Mouse (Mus musculus) kidney, adult 2 months (tissue): ENCODE data around the gene Btrc. TPM values are rescaled to one million over a fixed set of nuclear protein-coding genes. Genes with fewer than 3 reads are reported as not detected.
A peak's percentile ranks its signal among the peaks of the same experiment; 100 is the strongest.

Experiments
- DNase-seq: peaks from one replicate; pipeline ENCODE4 v3.0.0; 2021
- H3K27ac ChIP-seq: fragments of 200-500 bp; 2 replicates; pipeline ENCODE4 v1.5.1; 2012; ENCODE audit warnings: low read depth, low read length, control low read depth, inconsistent platforms; ENCODE audit not compliant: insufficient read depth
- H3K27me3 ChIP-seq: fragments of 200-500 bp; replicated peaks from 2 replicates; pipeline ENCODE4 v1.6.1; 2012; ENCODE audit warnings: mild to moderate bottlenecking, moderate library complexity, low read length, inconsistent platforms; ENCODE audit not compliant: control insufficient read depth, insufficient read depth
- H3K36me3 ChIP-seq: fragments of 200-500 bp; 2 replicates; pipeline ENCODE4 v1.6.1; 2012; ENCODE audit warnings: mild to moderate bottlenecking, moderate library complexity, low read length, inconsistent platforms; ENCODE audit not compliant: control insufficient read depth, insufficient read depth
- H3K4me1 ChIP-seq: fragments of 200-500 bp; 2 replicates; pipeline ENCODE4 v1.6.1; 2011; ENCODE audit warnings: low read length; ENCODE audit not compliant: control insufficient read depth, insufficient read depth
- H3K4me3 ChIP-seq: fragments of 200-500 bp; 2 replicates; pipeline ENCODE4 v1.5.1; 2011; ENCODE audit warnings: mild to moderate bottlenecking, low read depth, low read length, control low read depth; ENCODE audit not compliant: insufficient read depth
- CTCF ChIP-seq: fragments of 200-500 bp; conservative IDR thresholded peaks from 2 replicates; pipeline ENCODE4 v1.5.1; 2011; ENCODE audit warnings: low read depth, mild to moderate bottlenecking, control low read depth, low read length, moderate library complexity, mixed read lengths; ENCODE audit not compliant: insufficient read depth, insufficient read length
- POLR2A ChIP-seq: fragments of 200-500 bp; IDR thresholded peaks from one replicate; pipeline ENCODE4 v1.6.1; 2011; ENCODE audit warnings: low read depth, low read length, control low read depth
- WGBS: fragments of 180-500 bp; shearing (Covaris S2); methylation state at CpG from one replicate; pipeline ENCODE4 v1.1.7; 2018; 5-methylcytosine and 5-hydroxymethylcytosine counted together
- polyA plus RNA-seq: library from polyadenylated mRNA; depleted of rRNA; stranded (reverse); fragments of >200 nt; gene quantifications from 2 replicates; pipeline ENCODE4 v1.2.3, GENCODE M21; 2012; rRNA removed

The Btrc gene
- polyA plus RNA-seq, 1 experiment: 23.4 TPM

DNA sequence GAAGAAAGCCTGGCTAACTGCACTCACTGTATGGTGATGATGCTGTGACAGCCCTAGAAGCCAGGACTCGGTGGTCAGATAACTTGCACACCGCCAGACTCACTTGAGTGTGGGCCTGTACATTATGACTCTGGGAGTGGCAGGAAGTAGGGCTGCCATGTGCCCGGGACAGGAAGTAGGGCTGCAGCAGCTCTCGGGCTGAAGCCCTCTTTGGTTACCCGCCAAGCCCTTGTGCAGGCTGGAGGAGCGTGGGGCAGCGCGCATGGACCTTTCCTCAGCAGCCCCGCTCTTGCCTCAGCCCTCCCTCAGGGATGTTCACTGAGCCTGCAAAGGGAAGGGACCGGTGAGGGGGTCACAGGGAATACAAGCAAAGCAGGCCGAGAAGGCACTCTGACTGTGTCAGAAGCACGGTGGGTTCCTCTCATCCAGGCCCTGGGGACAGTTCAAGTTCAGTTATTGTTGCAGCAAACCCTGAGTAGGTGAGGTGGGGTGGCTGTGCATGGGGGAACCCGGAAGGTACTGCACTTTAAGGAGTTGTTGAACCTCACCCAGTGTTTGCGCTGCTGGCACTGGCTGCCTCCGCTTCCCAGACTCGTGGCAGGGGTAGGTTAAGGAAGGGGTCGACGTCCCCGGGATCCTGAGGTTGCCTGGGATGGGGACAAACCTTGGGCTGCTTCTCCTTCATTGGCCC lies 211.6 kb downstream of the Btrc start:
- H3K4me3 ChIP-seq: no peak overlapping the region

DNA sequence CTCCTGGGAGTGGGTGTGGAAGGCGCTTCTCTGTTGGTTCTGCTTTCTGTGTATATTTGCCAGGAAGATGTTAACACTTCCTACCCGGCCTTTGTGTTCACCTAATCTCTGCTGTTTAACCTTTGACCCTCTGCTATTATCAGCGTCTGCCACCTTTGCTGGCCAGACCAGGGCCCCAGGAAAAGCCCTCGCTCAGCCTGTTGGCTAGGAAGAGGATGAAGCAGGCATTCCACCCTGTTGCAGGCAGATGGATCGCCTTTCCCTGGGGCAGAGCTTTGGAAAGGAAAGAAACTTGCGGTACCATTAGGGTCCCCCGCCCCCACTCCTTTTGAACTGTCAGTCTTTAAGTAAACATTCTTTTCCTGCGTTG lies 212.1 kb downstream of the Btrc start:
- TF ChIP-seq CTCF (no peak), POLR2A (no peak)
- Histone ChIP-seq H3K4me1 (no peaks in the 10 kb centered on the region), H3K27me3 (no peaks in the 10 kb centered on the region), H3K4me3 (no peak overlapping the region), H3K27ac (no peak overlapping the region), H3K36me3 (no peaks in the 10 kb centered on the region)
- no peak for DNase-seq
- 47% methylated on average over 8 of the region's 8 CpGs for WGBS

More for the DNA sequence above, 211.6 kb downstream of the Btrc start:
- WGBS: 55% methylated on average over 19 of the region's 19 CpGs
- no peaks in the 10 kb centered on the region for H3K27me3 ChIP-seq
- no peak overlapping the region for H3K27ac ChIP-seq
- TF ChIP-seq CTCF (no peak), POLR2A (no peak)
- DNase-seq: peak; percentile 11
- H3K4me1 ChIP-seq: no peaks in the 10 kb centered on the region
- H3K36me3 ChIP-seq: no peaks in the 10 kb centered on the region

DNA sequence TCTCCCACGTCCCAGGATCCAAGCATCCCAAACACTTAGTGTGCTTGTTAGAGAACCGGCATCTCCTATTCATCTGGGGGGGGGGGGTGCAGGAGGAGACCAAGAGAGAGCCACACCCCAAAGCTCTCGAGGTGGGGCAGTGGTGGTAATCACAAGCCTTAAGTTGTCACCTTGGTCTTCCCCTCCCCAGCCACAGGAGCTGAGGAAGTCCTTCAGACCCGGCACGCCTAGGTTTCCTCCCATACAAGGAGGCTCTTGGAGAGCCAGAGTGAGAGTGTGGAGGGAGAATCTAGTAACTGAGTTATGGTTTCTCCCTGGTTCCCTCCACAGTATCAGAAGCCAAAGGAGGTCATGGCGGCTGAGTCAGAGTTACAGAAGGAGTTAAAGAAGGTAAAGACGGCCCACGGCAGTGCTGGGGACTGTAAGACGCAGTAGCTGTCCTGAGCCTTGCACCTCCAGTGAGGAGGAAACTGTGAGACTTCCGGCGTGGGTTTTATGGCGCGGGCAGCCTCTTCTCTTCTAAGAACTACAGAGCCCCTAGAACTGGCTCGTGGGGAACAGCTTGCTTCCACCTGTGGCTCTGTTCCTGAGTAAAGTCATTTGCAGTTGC lies 213.7 kb downstream of the Btrc start:
- Histone ChIP-seq H3K27me3 (no peaks in the 10 kb centered on the region), H3K36me3 (no peaks in the 10 kb centered on the region), H3K4me1 (no peaks in the 10 kb centered on the region), H3K27ac (no peak overlapping the region), H3K4me3 (no peak overlapping the region)
- WGBS: 76% methylated on average over 14 of the region's 14 CpGs
- no peak for DNase-seq
- TF ChIP-seq CTCF (no peak), POLR2A (no peak)

DNA sequence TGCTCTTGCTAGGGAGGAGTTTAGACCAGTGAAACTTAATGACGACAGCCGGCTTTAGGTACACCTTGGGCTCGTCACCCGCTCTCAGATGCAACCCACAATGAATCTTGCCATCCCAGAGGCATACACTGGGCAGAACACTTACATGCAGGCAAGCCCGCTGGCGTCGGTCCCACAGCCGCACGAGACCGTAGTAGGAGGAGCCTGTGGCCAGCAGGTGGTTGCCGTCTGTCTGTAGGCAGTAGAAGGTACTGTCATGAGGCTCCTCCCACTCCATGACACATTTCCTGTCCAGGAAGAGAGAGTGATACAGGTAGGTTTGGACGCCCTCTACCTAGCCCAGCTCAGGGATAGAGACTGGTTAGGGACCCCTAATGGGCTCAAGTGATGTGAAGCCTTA lies 215.4 kb downstream of the Btrc start:
- no peaks in the 10 kb centered on the region for H3K27me3 ChIP-seq
- no peaks in the 10 kb centered on the region for H3K4me1 ChIP-seq
- no peak overlapping the region for H3K27ac ChIP-seq
- H3K36me3 ChIP-seq: no peaks in the 10 kb centered on the region
- DNase-seq: no peak
- no peak overlapping the region for H3K4me3 ChIP-seq
- WGBS: 80% methylated on average over 12 of the region's 12 CpGs
- TF ChIP-seq CTCF: no peak
- TF ChIP-seq POLR2A: no peak

DNA sequence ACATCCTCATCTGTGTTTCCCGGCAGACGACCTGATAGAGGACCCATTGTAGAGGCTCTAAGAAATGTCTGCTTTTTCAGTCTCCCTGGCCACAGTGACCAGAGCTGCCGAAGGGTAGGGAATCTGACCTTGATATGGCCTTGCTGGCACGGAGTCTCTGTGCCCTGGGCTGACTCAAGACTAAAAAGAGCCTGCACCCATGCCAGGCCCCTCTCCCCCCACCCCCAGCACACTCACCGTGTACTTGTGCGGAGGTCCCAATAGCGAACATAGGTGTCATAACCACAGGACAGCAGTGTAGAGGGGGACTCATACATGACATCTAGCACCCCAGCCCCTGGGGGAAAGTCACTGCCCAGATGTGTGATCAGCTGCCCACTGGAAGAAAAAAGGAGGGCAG lies 215.9 kb downstream of the Btrc start:
- TF ChIP-seq CTCF (no peak), POLR2A (no peak)
- Histone ChIP-seq H3K27me3 (no peaks in the 10 kb centered on the region), H3K4me1 (no peaks in the 10 kb centered on the region), H3K27ac (no peak overlapping the region), H3K36me3 (no peaks in the 10 kb centered on the region), H3K4me3 (no peak overlapping the region)
- WGBS: 81% methylated on average over 7 of the region's 7 CpGs
- no peak for DNase-seq

Other genes starting within 250 kb of the Btrc start
- gene Tlx1, start 213.1 kb upstream of the Btrc start, polyA plus RNA-seq: not detected in 2 replicates
- 0.06 TPM in 1 of 2 replicates, not detected in the other for gene Lbx1, start 127.9 kb upstream of the Btrc start, polyA plus RNA-seq
- gene Poll, start 196.8 kb downstream of the Btrc start, polyA plus RNA-seq: 12.6 and 13.3 TPM in 2 replicates
- gene Gm17018, start 196.9 kb downstream of the Btrc start, polyA plus RNA-seq: 10.9 and 16.3 TPM in 2 replicates